Mouse (Mus musculus) liver, postnatal 0 days (tissue): ENCODE data around the gene Bcap31.

Experiments used
- CTCF ChIP-seq: sonication (generic); IDR thresholded peaks from 2 replicates; pipeline ENCODE4 v1.5.1; 2016; ENCODE audit warnings: antibody characterized with exemption, low read depth
- EP300 ChIP-seq: IDR thresholded peaks from 2 replicates; pipeline ENCODE4 v1.6.1; 2016; ENCODE audit warnings: antibody characterized with exemption, low read depth, mild to moderate bottlenecking

DNA sequence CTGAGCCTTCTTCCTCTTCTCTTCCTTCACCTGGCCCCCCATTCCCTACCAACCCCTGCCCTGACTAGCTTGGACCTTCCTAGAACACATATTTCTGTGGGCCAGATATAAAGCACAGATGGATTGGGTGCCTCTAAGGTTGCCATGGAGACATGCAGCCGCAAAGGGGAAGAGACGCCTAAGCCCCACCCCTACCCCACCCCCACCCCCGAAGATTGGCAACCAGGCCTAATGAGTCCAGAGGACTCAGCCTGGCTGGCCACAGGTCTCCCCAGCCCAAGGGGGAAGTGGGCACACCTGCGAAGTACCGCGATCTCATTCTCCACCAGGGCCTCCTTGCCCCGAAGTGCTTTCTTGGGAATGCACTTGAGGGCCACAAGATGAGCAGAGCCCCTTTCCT lies 57.6 kb downstream of the Bcap31 start:
- TF ChIP-seq EP300: no peak
- no peak for TF ChIP-seq CTCF
